Comparison of ENCODE assay signal across 19 mouse cellular contexts in genomic region chr6:6335251-6335650, GRCm38 (mm10).
DNase-seq lines count a peak whose midpoint lies in the region; ATAC-seq and TF ChIP-seq lines count a peak whose summit lies in the region.
"Had no signal": no experiment of that assay in that cellular context is flagged by ENCODE, and none has a peak within 500 bp of the region (broad histone marks: within the 10 kb centered on the region; RNA-seq: fewer than 3 reads in every experiment).

No protein-coding gene starts in this region.

- no peak overlapping the region for H3K27ac ChIP-seq in hindbrain, embryonic 11.5 days (ENCODE audit: low read depth, low read length)
- H3K27ac ChIP-seq in hindbrain, embryonic 16.5 days (ENCODE audit: low read depth, low read length): no peak overlapping the region
- H3K27ac ChIP-seq in midbrain, embryonic 13.5 days: no peak overlapping the region
- H3K27ac ChIP-seq in midbrain, postnatal 0 days (ENCODE audit: low read depth, low read length): no peak overlapping the region
- H3K27ac ChIP-seq in neural tube, embryonic 14.5 days (ENCODE audit: low read depth, low read length): no peak overlapping the region
- no peak overlapping the region for H3K27ac ChIP-seq in heart, adult 2 months
- H3K27ac ChIP-seq: lung, embryonic 15.5 days; macrophage had no signal

- no peak overlapping the region for H3K4me3 ChIP-seq in hindbrain, embryonic 11.5 days (ENCODE audit: low read depth, low read length)
- H3K4me3 ChIP-seq in hindbrain, embryonic 16.5 days (ENCODE audit: low read length): no peak overlapping the region
- H3K4me3 ChIP-seq in midbrain, embryonic 13.5 days (replicated peaks): no peak overlapping the region
- no peak overlapping the region for H3K4me3 ChIP-seq in midbrain, postnatal 0 days (ENCODE audit: low read depth, low read length)
- no peak overlapping the region for H3K4me3 ChIP-seq in neural tube, embryonic 14.5 days (ENCODE audit: low read depth, low read length)
- H3K4me3 ChIP-seq in heart, adult 2 months: no peak overlapping the region
- H3K4me3 ChIP-seq: erythroblast, embryonic 14.5 days; lung, embryonic 15.5 days had no signal

- no peaks in the 10 kb centered on the region for H3K36me3 ChIP-seq in hindbrain, embryonic 11.5 days (ENCODE audit: control insufficient read depth, insufficient read depth, low read length)
- H3K36me3 ChIP-seq in hindbrain, embryonic 16.5 days (ENCODE audit: control insufficient read depth, insufficient read depth, low read length): no peaks in the 10 kb centered on the region
- H3K36me3 ChIP-seq in midbrain, embryonic 13.5 days: no peaks in the 10 kb centered on the region
- no peaks in the 10 kb centered on the region for H3K36me3 ChIP-seq in midbrain, postnatal 0 days (ENCODE audit: insufficient read depth, low read length)
- no peaks in the 10 kb centered on the region for H3K36me3 ChIP-seq in neural tube, embryonic 14.5 days (ENCODE audit: control insufficient read depth, insufficient read depth, low read length)
- no peaks in the 10 kb centered on the region for H3K36me3 ChIP-seq in heart, adult 2 months (ENCODE audit: control insufficient read depth, insufficient read depth, low read length)
- H3K36me3 ChIP-seq: lung, embryonic 15.5 days had no signal

- no peak for TF ChIP-seq POLR2A in heart, adult 2 months (IDR thresholded peaks at IDR 0.05; ENCODE audit: insufficient read depth, low read depth, low read length)

- no peaks in the 10 kb centered on the region for H3K27me3 ChIP-seq in hindbrain, embryonic 11.5 days (ENCODE audit: control insufficient read depth, insufficient read depth, low read length)
- no peaks in the 10 kb centered on the region for H3K27me3 ChIP-seq in hindbrain, embryonic 16.5 days (replicated peaks; ENCODE audit: control insufficient read depth, insufficient read depth, low read length)
- H3K27me3 ChIP-seq in midbrain, embryonic 13.5 days: no peaks in the 10 kb centered on the region
- no peaks in the 10 kb centered on the region for H3K27me3 ChIP-seq in midbrain, postnatal 0 days (ENCODE audit: insufficient read depth, low read length)
- no peaks in the 10 kb centered on the region for H3K27me3 ChIP-seq in neural tube, embryonic 14.5 days (ENCODE audit: control insufficient read depth, insufficient read depth, low read length)
- no peaks in the 10 kb centered on the region for H3K27me3 ChIP-seq in heart, adult 2 months (ENCODE audit: control insufficient read depth, insufficient read depth, low read length)
- H3K27me3 ChIP-seq: lung, embryonic 15.5 days had no signal

- WGBS in hindbrain, embryonic 11.5 days: 61% methylated on average over 8 of the region's 8 CpGs
- 54% methylated on average over 8 of the region's 8 CpGs for WGBS in hindbrain, embryonic 16.5 days
- WGBS in midbrain, embryonic 13.5 days: 51% methylated on average over 8 of the region's 8 CpGs
- 57% methylated on average over 8 of the region's 8 CpGs for WGBS in midbrain, postnatal 0 days
- 36% methylated on average over 8 of the region's 8 CpGs for WGBS in neural tube, embryonic 14.5 days
- WGBS in heart, adult 2 months: 82% methylated on average over 8 of the region's 8 CpGs

- H3K4me2 ChIP-seq in hindbrain, embryonic 11.5 days (replicated peaks; ENCODE audit: low read depth, low read length): no peak overlapping the region
- no peak overlapping the region for H3K4me2 ChIP-seq in hindbrain, embryonic 16.5 days (ENCODE audit: low read length)
- no peak overlapping the region for H3K4me2 ChIP-seq in midbrain, embryonic 13.5 days (replicated peaks)
- H3K4me2 ChIP-seq in midbrain, postnatal 0 days (ENCODE audit: low read depth, low read length, poor library complexity, severe bottlenecking): no peak overlapping the region
- no peak overlapping the region for H3K4me2 ChIP-seq in neural tube, embryonic 14.5 days (ENCODE audit: low read depth, low read length)
- H3K4me2 ChIP-seq: heart, embryonic 11.5 days; lung, embryonic 15.5 days had no signal

- H3K9ac ChIP-seq in hindbrain, embryonic 11.5 days (ENCODE audit: low read depth, low read length): no peak overlapping the region
- no peak overlapping the region for H3K9ac ChIP-seq in hindbrain, embryonic 16.5 days (ENCODE audit: low read depth, low read length)
- no peak overlapping the region for H3K9ac ChIP-seq in midbrain, embryonic 13.5 days (replicated peaks)
- no peak overlapping the region for H3K9ac ChIP-seq in midbrain, postnatal 0 days (replicated peaks; ENCODE audit: low read length, poor library complexity, severe bottlenecking)
- no peak overlapping the region for H3K9ac ChIP-seq in neural tube, embryonic 14.5 days (replicated peaks; ENCODE audit: low read depth, low read length)
- no peak overlapping the region for H3K9ac ChIP-seq in heart, adult 2 months (ENCODE audit: low read depth, low read length)
- H3K9ac ChIP-seq: lung, embryonic 15.5 days had no signal

- intact Hi-C loops in heart, adult 2 months (cut with DNase I): no loop called here

- TF ChIP-seq EP300 in heart, adult 2 months (IDR thresholded peaks at IDR 0.05; ENCODE audit: insufficient read depth, low read depth, low read length): no peak

- H3K9me3 ChIP-seq in hindbrain, embryonic 11.5 days (ENCODE audit: control insufficient read depth, low read length): no peaks in the 10 kb centered on the region
- H3K9me3 ChIP-seq in hindbrain, embryonic 16.5 days (ENCODE audit: control insufficient read depth, low read length): no peaks in the 10 kb centered on the region
- H3K9me3 ChIP-seq in midbrain, embryonic 13.5 days: no peaks in the 10 kb centered on the region; the same call in 1 of the 2 replicates
- peaks cover 6% of the 10 kb centered on the region; the same call in 1 of the 2 replicates for H3K9me3 ChIP-seq in midbrain, postnatal 0 days (ENCODE audit: low read length)
- H3K9me3 ChIP-seq in neural tube, embryonic 14.5 days (ENCODE audit: control insufficient read depth, low read length): no peaks in the 10 kb centered on the region
- H3K9me3 ChIP-seq: lung, embryonic 15.5 days had no signal

- TF ChIP-seq CTCF in midbrain, postnatal 0 days (IDR thresholded peaks at IDR 0.05): no peak
- TF ChIP-seq CTCF in heart, adult 2 months (IDR thresholded peaks at IDR 0.05): no peak

- H3K4me1 ChIP-seq in hindbrain, embryonic 11.5 days (replicated peaks; ENCODE audit: control insufficient read depth, insufficient read depth, low read length): no peaks in the 10 kb centered on the region
- H3K4me1 ChIP-seq in hindbrain, embryonic 16.5 days (ENCODE audit: control insufficient read depth, insufficient read depth, low read depth, low read length): no peaks in the 10 kb centered on the region
- no peaks in the 10 kb centered on the region for H3K4me1 ChIP-seq in midbrain, embryonic 13.5 days (replicated peaks)
- no peaks in the 10 kb centered on the region for H3K4me1 ChIP-seq in midbrain, postnatal 0 days (ENCODE audit: insufficient read depth, low read length)
- H3K4me1 ChIP-seq in neural tube, embryonic 14.5 days (ENCODE audit: control insufficient read depth, insufficient read depth, low read length): 0 out of 2 replicates have a peak, but pooled peaks cover 3% of the 10 kb centered on the region
- no peaks in the 10 kb centered on the region for H3K4me1 ChIP-seq in heart, adult 2 months (ENCODE audit: control insufficient read depth, insufficient read depth, low read length)
- H3K4me1 ChIP-seq: lung, embryonic 15.5 days had no signal

- H3K79me2 ChIP-seq in heart, adult 2 months (replicated peaks; ENCODE audit: control insufficient read depth, insufficient read depth, low read length): no peaks in the 10 kb centered on the region

- ATAC-seq in hindbrain, embryonic 11.5 days (ENCODE audit: low FRiP score): peak; percentile 84
- no peak for ATAC-seq in hindbrain, embryonic 16.5 days
- ATAC-seq in midbrain, embryonic 13.5 days: peak; percentile 67
- ATAC-seq in midbrain, postnatal 0 days (ENCODE audit: low FRiP score): no peak
- peak; percentile 69; the same call in 1 of the 2 replicates for ATAC-seq in neural tube, embryonic 14.5 days (ENCODE audit: low read depth)
- ATAC-seq: inflammation-experienced regulatory T-cells, adult 6 months had no signal

- peak; percentile 16 for DNase-seq in hindbrain, embryonic 11.5 days (ENCODE audit: low spot score)
- DNase-seq in midbrain, postnatal 0 days (ENCODE audit: low spot score): no peak
- peak; percentile 31 for DNase-seq in layer of hippocampus, adult 9-10 months (ENCODE audit: low spot score)
- DNase-seq in heart, adult 2 months: no peak
- DNase-seq in gastrocnemius, postnatal 4 days (ENCODE audit: low spot score in 2 of 2): no peak
- DNase-seq: adrenal gland, postnatal 36 days; cerebellum, postnatal 10 days; gastrocnemius, postnatal 25 days; heart, postnatal 14 days; kidney, adult 9 months; right cerebral cortex, adult 18-20 months had no signal

Comparison
In these comparisons a context has a peak if more than half of its experiments do, and no peak if none do; other contexts are left out.
1. ATAC-seq: peak in hindbrain, embryonic 11.5 days (single experiment), midbrain, embryonic 13.5 days (single experiment) and neural tube, embryonic 14.5 days (single experiment); none in hindbrain, embryonic 16.5 days (single experiment) and midbrain, postnatal 0 days (single experiment).
2. DNase-seq: peak in hindbrain, embryonic 11.5 days (single experiment) and layer of hippocampus, adult 9-10 months (single experiment); none in midbrain, postnatal 0 days (single experiment), heart, adult 2 months (0 of 2) and gastrocnemius, postnatal 4 days (0 of 2).